Comparison of ENCODE assay signal across 35 mouse cellular contexts in the genomic region with DNA sequence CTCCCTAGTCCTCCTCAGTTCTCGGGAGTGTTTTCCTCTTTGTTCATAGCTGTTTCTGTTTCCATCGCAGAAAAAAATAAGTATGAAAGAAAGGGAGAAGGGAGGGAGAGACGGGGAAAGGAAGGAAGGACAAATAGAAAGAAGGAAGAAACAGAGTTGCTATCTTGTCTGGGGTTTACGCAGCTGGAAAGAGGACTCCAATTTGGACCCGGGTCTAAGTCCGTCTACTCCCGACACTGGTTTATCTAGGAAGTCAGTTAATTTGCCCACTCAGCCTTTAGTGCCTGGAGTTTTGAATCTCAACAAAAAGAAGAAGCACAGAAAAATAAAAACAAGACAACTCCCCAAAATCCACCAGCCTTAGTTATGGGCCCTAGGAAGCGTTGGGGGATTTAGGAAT. TPM values are rescaled to one million over a fixed set of nuclear protein-coding genes. Genes with fewer than 3 reads are reported as not detected.
A peak's percentile ranks its signal among the peaks of the same experiment; 100 is the strongest.
DNase-seq lines count a peak whose midpoint lies in the region; ATAC-seq and TF ChIP-seq lines count a peak whose summit lies in the region.
"Had no signal": no experiment of that assay in that cellular context is flagged by ENCODE, and none has a peak within 500 bp of the region (broad histone marks: within the 10 kb centered on the region; RNA-seq: fewer than 3 reads in every experiment).

No protein-coding gene starts in this region.

- ATAC-seq in forebrain, embryonic 15.5 days (replicated peaks) = no peak
- ATAC-seq in forebrain, postnatal 0 days = no peak
- ATAC-seq in kidney, embryonic 16.5 days (ENCODE audit: low FRiP score, low TSS enrichment) = no peak
- no peak for ATAC-seq in hindbrain, embryonic 16.5 days
- ATAC-seq: activated CD4-positive, CD25-positive, alpha-beta regulatory T cell, adult 4 months; CD4-positive, CD25-positive, alpha-beta regulatory T cell, adult 4 months had no signal

- no peak overlapping the region for H3K9ac ChIP-seq in forebrain, embryonic 15.5 days (replicated peaks)
- H3K9ac ChIP-seq in forebrain, postnatal 0 days = no peak overlapping the region
- H3K9ac ChIP-seq in kidney, embryonic 16.5 days (replicated peaks; ENCODE audit: low read length) = no peak overlapping the region
- no peak overlapping the region for H3K9ac ChIP-seq in ES-Bruce4 (ENCODE audit: low read depth, poor library complexity, severe bottlenecking)
- H3K9ac ChIP-seq in hindbrain, embryonic 16.5 days (ENCODE audit: low read depth, low read length) = no peak overlapping the region
- H3K9ac ChIP-seq: limb, embryonic 13.5 days; lung, embryonic 15.5 days; midbrain, embryonic 12.5 days had no signal

- no peak for TF ChIP-seq POLR2A in kidney, adult 2 months (IDR thresholded peaks at IDR 0.05; ENCODE audit: low read depth, low read length)
- no peak for TF ChIP-seq POLR2A in ES-Bruce4 (IDR thresholded peaks at IDR 0.05; ENCODE audit: insufficient read depth, low read length)

- no peak for TF ChIP-seq CTCF in forebrain, postnatal 0 days (IDR thresholded peaks at IDR 0.05; ENCODE audit: low read depth)
- no peak for TF ChIP-seq CTCF in kidney, adult 2 months (conservative IDR thresholded peaks at IDR 0.05; ENCODE audit: insufficient read depth, insufficient read length, low read depth, low read length)
- no peak for TF ChIP-seq CTCF in ES-Bruce4 (IDR thresholded peaks at IDR 0.05; ENCODE audit: low read depth, low read length)

- DNase-seq in forebrain, postnatal 0 days = no peak
- DNase-seq in kidney, adult 2 months = peak; percentile 52
- no peak for DNase-seq in retina, postnatal 1 day
- DNase-seq: adrenal gland, adult 2 months; adrenal gland, postnatal 36 days; cerebellum, adult 2 months; cerebellum, postnatal 36 days; gastrocnemius, adult 2 months; gastrocnemius, postnatal 36 days; heart, adult 18-20 months; heart, postnatal 36 days; spleen, adult 18-20 months; thymus, postnatal 25 days had no signal

- 0 out of 2 replicates have a peak overlapping the region, but pooled peaks have one; percentile 31 for H3K27ac ChIP-seq in forebrain, embryonic 15.5 days (replicated peaks)
- H3K27ac ChIP-seq in forebrain, postnatal 0 days (ENCODE audit: low read depth, low read length) = no peak overlapping the region
- H3K27ac ChIP-seq in kidney, adult 2 months (ENCODE audit: insufficient read depth, low read depth, low read length) = peak overlapping the region; percentile 77; the same call in 1 of the 2 replicates
- H3K27ac ChIP-seq in kidney, embryonic 16.5 days (ENCODE audit: low read length) = no peak overlapping the region
- H3K27ac ChIP-seq in ES-Bruce4 (ENCODE audit: insufficient read depth, low read length) = peak overlapping the region; percentile 32; the same call in 1 of the 2 replicates
- no peak overlapping the region for H3K27ac ChIP-seq in hindbrain, embryonic 16.5 days (ENCODE audit: low read depth, low read length)
- H3K27ac ChIP-seq: gastrocnemius, adult 2 months; layer of hippocampus, adult 2 months; limb, embryonic 13.5 days; lung, embryonic 15.5 days; midbrain, embryonic 12.5 days had no signal

- peaks cover 10% of the 10 kb centered on the region for H3K4me1 ChIP-seq in forebrain, embryonic 15.5 days
- H3K4me1 ChIP-seq in forebrain, postnatal 0 days (ENCODE audit: insufficient read depth) = no peaks in the 10 kb centered on the region; the same call in 1 of the 2 replicates
- no peaks in the 10 kb centered on the region for H3K4me1 ChIP-seq in kidney, adult 2 months (ENCODE audit: control insufficient read depth, insufficient read depth, low read length)
- 0 out of 2 replicates have a peak, but pooled peaks cover 5% of the 10 kb centered on the region for H3K4me1 ChIP-seq in kidney, embryonic 16.5 days (ENCODE audit: insufficient read depth, low read length)
- peaks cover 1% of the 10 kb centered on the region for H3K4me1 ChIP-seq in ES-Bruce4 (ENCODE audit: control insufficient read depth, insufficient read depth, low read length)
- H3K4me1 ChIP-seq in hindbrain, embryonic 16.5 days (ENCODE audit: control insufficient read depth, insufficient read depth, low read depth, low read length) = peaks cover 6% of the 10 kb centered on the region
- H3K4me1 ChIP-seq: limb, embryonic 13.5 days; lung, embryonic 15.5 days had no signal

- no peaks in the 10 kb centered on the region for H3K27me3 ChIP-seq in forebrain, embryonic 15.5 days
- no peaks in the 10 kb centered on the region for H3K27me3 ChIP-seq in forebrain, postnatal 0 days (ENCODE audit: insufficient read depth, low read length)
- H3K27me3 ChIP-seq in kidney, adult 2 months (replicated peaks; ENCODE audit: control insufficient read depth, insufficient read depth, low read length) = no peaks in the 10 kb centered on the region
- H3K27me3 ChIP-seq in kidney, embryonic 16.5 days (ENCODE audit: insufficient read depth, low read length) = peaks cover 41% of the 10 kb centered on the region
- H3K27me3 ChIP-seq in ES-Bruce4 (ENCODE audit: control insufficient read depth, insufficient read depth, low read length, poor library complexity, severe bottlenecking) = no peaks in the 10 kb centered on the region
- no peaks in the 10 kb centered on the region for H3K27me3 ChIP-seq in hindbrain, embryonic 16.5 days (replicated peaks; ENCODE audit: control insufficient read depth, insufficient read depth, low read length)

- no peak overlapping the region for H3K4me3 ChIP-seq in forebrain, embryonic 15.5 days
- no peak overlapping the region for H3K4me3 ChIP-seq in forebrain, postnatal 0 days (ENCODE audit: low read depth, low read length)
- H3K4me3 ChIP-seq in kidney, adult 2 months (ENCODE audit: insufficient read depth, low read depth, low read length) = no peak overlapping the region
- H3K4me3 ChIP-seq in kidney, embryonic 16.5 days (ENCODE audit: low read length) = no peak overlapping the region
- H3K4me3 ChIP-seq in ES-Bruce4 (ENCODE audit: low read depth, low read length) = no peak overlapping the region
- H3K4me3 ChIP-seq in hindbrain, embryonic 16.5 days (ENCODE audit: low read length) = no peak overlapping the region
- H3K4me3 ChIP-seq: gastrocnemius, adult 2 months; layer of hippocampus, adult 2 months; limb, embryonic 13.5 days; lung, embryonic 15.5 days had no signal

- WGBS in forebrain, embryonic 15.5 days = 20% methylated on average over 8 of the region's 8 CpGs
- WGBS in forebrain, postnatal 0 days = 18% methylated on average over 8 of the region's 8 CpGs
- 23% methylated on average over 8 of the region's 8 CpGs for WGBS in kidney, adult 2 months
- WGBS in kidney, embryonic 16.5 days = 34% methylated on average over 8 of the region's 8 CpGs
- WGBS in hindbrain, embryonic 16.5 days = 27% methylated on average over 8 of the region's 8 CpGs

- H3K36me3 ChIP-seq in forebrain, embryonic 15.5 days = no peaks in the 10 kb centered on the region
- no peaks in the 10 kb centered on the region for H3K36me3 ChIP-seq in forebrain, postnatal 0 days (ENCODE audit: insufficient read depth)
- H3K36me3 ChIP-seq in kidney, adult 2 months (ENCODE audit: control insufficient read depth, insufficient read depth, low read length) = no peaks in the 10 kb centered on the region
- no peaks in the 10 kb centered on the region for H3K36me3 ChIP-seq in kidney, embryonic 16.5 days (ENCODE audit: insufficient read depth, low read length)
- H3K36me3 ChIP-seq in ES-Bruce4 (ENCODE audit: control insufficient read depth, insufficient read depth, low read length, poor library complexity, severe bottlenecking) = no peaks in the 10 kb centered on the region
- no peaks in the 10 kb centered on the region for H3K36me3 ChIP-seq in hindbrain, embryonic 16.5 days (ENCODE audit: control insufficient read depth, insufficient read depth, low read length)
- H3K36me3 ChIP-seq: limb, embryonic 13.5 days; lung, embryonic 15.5 days; midbrain, embryonic 12.5 days had no signal

- H3K9me3 ChIP-seq in forebrain, embryonic 15.5 days = no peaks in the 10 kb centered on the region
- H3K9me3 ChIP-seq in forebrain, postnatal 0 days (ENCODE audit: low read length) = no peaks in the 10 kb centered on the region
- no peaks in the 10 kb centered on the region for H3K9me3 ChIP-seq in kidney, embryonic 16.5 days (ENCODE audit: low read length)
- H3K9me3 ChIP-seq in ES-Bruce4 (replicated peaks; ENCODE audit: control insufficient read depth, insufficient read depth, low read length, poor library complexity, severe bottlenecking) = no peaks in the 10 kb centered on the region
- H3K9me3 ChIP-seq in hindbrain, embryonic 16.5 days (ENCODE audit: control insufficient read depth, low read length) = no peaks in the 10 kb centered on the region
- H3K9me3 ChIP-seq: limb, embryonic 13.5 days; lung, embryonic 15.5 days; midbrain, embryonic 12.5 days had no signal

- no peak for TF ChIP-seq EP300 in ES-Bruce4 (IDR thresholded peaks at IDR 0.05; ENCODE audit: insufficient read depth, low read depth, low read length)

- no peak overlapping the region for H3K4me2 ChIP-seq in forebrain, embryonic 15.5 days (replicated peaks)
- H3K4me2 ChIP-seq in forebrain, postnatal 0 days (ENCODE audit: low read depth) = no peak overlapping the region
- no peak overlapping the region for H3K4me2 ChIP-seq in kidney, embryonic 16.5 days (replicated peaks; ENCODE audit: low read depth, low read length)
- H3K4me2 ChIP-seq in hindbrain, embryonic 16.5 days (ENCODE audit: low read length) = peak overlapping the region; percentile 35
- H3K4me2 ChIP-seq: limb, embryonic 13.5 days; liver, embryonic 11.5 days; lung, embryonic 15.5 days had no signal

RNA-seq across cellular contexts. Expression of a gene that starts 7.4 kb away (rescaled TPM):
- 12.1 and 12.8 TPM in 2 replicates for polyA plus RNA-seq in forebrain, embryonic 15.5 days (2015; fragmentation: Nextera tagmentation; extraction: Ambion mirVana)
- 6.5 and 8.0 TPM in 2 replicates for total RNA-seq in forebrain, postnatal 0 days (2014; rRNA removed)
- polyA plus RNA-seq in forebrain, postnatal 0 days (2015; fragmentation: Nextera tagmentation; extraction: Ambion mirVana) = 3.9 and 6.7 TPM in 2 replicates
- 57.7 and 63.3 TPM in 2 replicates for polyA plus RNA-seq in kidney, adult 2 months (2012; rRNA removed)
- polyA plus RNA-seq in kidney, embryonic 16.5 days (2015; fragmentation: Nextera tagmentation; extraction: Ambion mirVana) = 22.4 and 24.6 TPM in 2 replicates
- 20.8 and 20.9 TPM in 2 replicates for polyA plus RNA-seq in ES-Bruce4 (2011; ENCODE audit: insufficient read depth, insufficient read length, low read depth, missing spikeins)
- 13.6 and 14.5 TPM in 2 replicates for polyA plus RNA-seq in hindbrain, embryonic 16.5 days (2015; fragmentation: Nextera tagmentation; extraction: Ambion mirVana)

RNA-seq across cellular contexts. Expression of a gene that starts 16.2 kb away (rescaled TPM):
- polyA plus RNA-seq in forebrain, embryonic 15.5 days (2015; fragmentation: Nextera tagmentation; extraction: Ambion mirVana) = not detected in 2 replicates
- total RNA-seq in forebrain, postnatal 0 days (2014; rRNA removed) = not detected in 2 replicates
- polyA plus RNA-seq in forebrain, postnatal 0 days (2015; fragmentation: Nextera tagmentation; extraction: Ambion mirVana) = 0.06 TPM in 2 replicates
- polyA plus RNA-seq in kidney, adult 2 months (2012; rRNA removed) = not detected in 2 replicates
- polyA plus RNA-seq in kidney, embryonic 16.5 days (2015; fragmentation: Nextera tagmentation; extraction: Ambion mirVana) = not detected in 2 replicates
- polyA plus RNA-seq in ES-Bruce4 (2011; ENCODE audit: insufficient read depth, insufficient read length, low read depth, missing spikeins) = 3.7 and 3.8 TPM in 2 replicates
- 0.11 TPM in 1 of 2 replicates, not detected in the other for polyA plus RNA-seq in hindbrain, embryonic 16.5 days (2015; fragmentation: Nextera tagmentation; extraction: Ambion mirVana)
- total RNA-seq: adrenal gland, adult 2 months; adrenal gland, postnatal 36 days; gastrocnemius, adult 2 months; gastrocnemius, postnatal 36 days; heart, adult 18-20 months; heart, postnatal 36 days; layer of hippocampus, adult 2 months; layer of hippocampus, postnatal 25 days; megakaryocyte, adult 5-6 weeks; neutrophil, adult 5-6 weeks had no signal
- polyA plus RNA-seq: activated CD4-positive, CD25-positive, alpha-beta regulatory T cell, adult 4 months; adrenal gland, adult 2 months; CD4-positive, CD25-positive, alpha-beta regulatory T cell, adult 4 months; cerebellum, adult 2 months; embryonic facial prominence, embryonic 11.5 days; heart, embryonic 11.5 days; intestine, embryonic 14.5 days; kidney, embryonic 14.5 days; liver, embryonic 11.5 days; liver, embryonic 16.5 days; midbrain, embryonic 12.5 days; stomach, embryonic 16.5 days had no signal

RNA-seq across cellular contexts. Expression of a gene that starts 55.0 kb away (rescaled TPM):
- 0.05 TPM in 2 replicates for polyA plus RNA-seq in forebrain, embryonic 15.5 days (2015; fragmentation: Nextera tagmentation; extraction: Ambion mirVana)
- 0.46 and 0.67 TPM in 2 replicates for total RNA-seq in forebrain, postnatal 0 days (2014; rRNA removed)
- polyA plus RNA-seq in forebrain, postnatal 0 days (2015; fragmentation: Nextera tagmentation; extraction: Ambion mirVana) = 0.05 and 0.10 TPM in 2 replicates
- not detected in 2 replicates for polyA plus RNA-seq in kidney, adult 2 months (2012; rRNA removed)
- not detected in 2 replicates for polyA plus RNA-seq in kidney, embryonic 16.5 days (2015; fragmentation: Nextera tagmentation; extraction: Ambion mirVana)
- 0.18 TPM in 1 of 2 replicates, not detected in the other for polyA plus RNA-seq in ES-Bruce4 (2011; ENCODE audit: insufficient read depth, insufficient read length, low read depth, missing spikeins)
- polyA plus RNA-seq in hindbrain, embryonic 16.5 days (2015; fragmentation: Nextera tagmentation; extraction: Ambion mirVana) = 3.0 and 3.7 TPM in 2 replicates
- total RNA-seq: adrenal gland, adult 2 months; adrenal gland, postnatal 36 days; ES-E14; gastrocnemius, adult 2 months; gastrocnemius, postnatal 36 days; heart, adult 18-20 months; heart, postnatal 36 days; megakaryocyte, adult 5-6 weeks; neutrophil, adult 5-6 weeks had no signal
- polyA plus RNA-seq: activated CD4-positive, CD25-positive, alpha-beta regulatory T cell, adult 4 months; adrenal gland, adult 2 months; CD4-positive, CD25-positive, alpha-beta regulatory T cell, adult 4 months; heart, embryonic 11.5 days; heart, embryonic 16.5 days; intestine, embryonic 14.5 days; kidney, embryonic 14.5 days; liver, embryonic 11.5 days; liver, embryonic 16.5 days; lung, embryonic 15.5 days; stomach, embryonic 16.5 days had no signal

Comparison
In these comparisons a context has a peak if more than half of its experiments do, and no peak if none do; other contexts are left out.
1. H3K27ac ChIP-seq: peak in forebrain, embryonic 15.5 days (single experiment), kidney, adult 2 months (single experiment) and ES-Bruce4 (single experiment); none in forebrain, postnatal 0 days (single experiment), kidney, embryonic 16.5 days (single experiment) and hindbrain, embryonic 16.5 days (single experiment).